In the genomic region with DNA sequence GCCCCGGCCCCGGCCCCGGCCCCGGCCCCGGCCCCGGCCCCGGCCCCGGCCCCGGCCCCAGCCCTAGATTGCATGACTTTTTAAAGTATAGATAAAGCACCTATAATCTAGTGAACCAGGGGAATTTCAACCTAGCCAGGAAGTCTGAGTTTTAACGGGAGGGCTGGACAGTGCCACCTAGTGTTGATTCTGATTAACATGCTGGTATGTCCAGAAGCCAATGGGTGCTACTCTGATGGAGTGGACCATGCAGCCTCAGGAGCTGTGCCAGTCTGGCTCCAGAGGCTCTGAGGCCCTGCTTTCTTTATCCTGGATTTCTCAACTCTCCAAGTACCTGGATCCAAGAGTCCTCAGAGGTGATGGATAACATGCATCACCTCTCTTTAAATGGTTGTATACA, we compare ENCODE assay signal across 10 mouse cellular contexts. TPM values are rescaled to one million over a fixed set of nuclear protein-coding genes. Genes with fewer than 3 reads are reported as not detected.
DNase-seq lines count a peak whose midpoint lies in the region; ATAC-seq and TF ChIP-seq lines count a peak whose summit lies in the region.
"Had no signal": no experiment of that assay in that cellular context is flagged by ENCODE, and none has a peak within 500 bp of the region (broad histone marks: within the 10 kb centered on the region; RNA-seq: fewer than 3 reads in every experiment).

No protein-coding gene starts in this region.

- 0 out of 2 replicates have a peak, but pooled peaks have one; percentile 8 for TF ChIP-seq CTCF in testis, adult 2 months (IDR thresholded peaks at IDR 0.05; ENCODE audit: control insufficient read depth, insufficient read depth, insufficient replicate concordance, low read depth, low read length)

- no peak overlapping the region for H3K4me3 ChIP-seq in testis, adult 2 months (ENCODE audit: control insufficient read depth, low read depth, low read length)
- H3K4me3 ChIP-seq: neural tube, embryonic 13.5 days had no signal

- no peaks in the 10 kb centered on the region for H3K36me3 ChIP-seq in testis, adult 2 months (ENCODE audit: control insufficient read depth, insufficient read depth, low read length)
- H3K36me3 ChIP-seq: neural tube, embryonic 13.5 days had no signal

- no peaks in the 10 kb centered on the region for H3K4me1 ChIP-seq in testis, adult 2 months (ENCODE audit: control insufficient read depth, insufficient read depth, low read length)
- H3K4me1 ChIP-seq: neural tube, embryonic 13.5 days had no signal

- intact Hi-C loops in heart, postnatal 36 days (cut with DNase I), result no loop called here
- intact Hi-C loops in heart, postnatal 25 days (cut with DNase I), result loop anchor here (5.0 kb wide), 1 partner anchor 33 kb away; no protein-coding TSS in a partner anchor

- H3K27ac ChIP-seq in testis, adult 2 months (ENCODE audit: control insufficient read depth, insufficient read depth, low read depth, low read length), result no peak overlapping the region
- H3K27ac ChIP-seq: neural tube, embryonic 13.5 days had no signal

- H3K27me3 ChIP-seq in testis, adult 2 months (ENCODE audit: control insufficient read depth, insufficient read depth, low read length), result no peaks in the 10 kb centered on the region
- H3K27me3 ChIP-seq: neural tube, embryonic 13.5 days had no signal

- DNase-seq in heart, postnatal 36 days, result peak; percentile 13 to 16
- DNase-seq in heart, postnatal 25 days (ENCODE audit: low spot score), result no peak
- DNase-seq in testis, postnatal 14 days (ENCODE audit: low spot score), result no peak
- peak; percentile 25 for DNase-seq in embryo, embryonic 9.5 days (ENCODE audit: extremely low spot score)
- DNase-seq in urinary bladder, postnatal 10 days (ENCODE audit: low spot score), result no peak
- no peak for DNase-seq in right cerebral cortex, postnatal 36 days (ENCODE audit: low spot score in 2 of 2)

- TF ChIP-seq POLR2A in testis, adult 2 months (IDR thresholded peaks at IDR 0.05; ENCODE audit: control insufficient read depth, low read depth, low read length), result no peak

- peak; percentile 68 for ATAC-seq in megakaryocyte progenitor cell, adult 5-6 weeks (replicated peaks; ENCODE audit: poor library complexity)

RNA-seq across cellular contexts. Expression of a gene that starts 35.8 kb away (rescaled TPM):
- total RNA-seq in heart, postnatal 36 days (2021), result not detected
- not detected for total RNA-seq in heart, postnatal 25 days (2021)
- polyA plus RNA-seq in testis, adult 2 months (2012; rRNA removed), result 8.0 and 10.7 TPM in 2 replicates
- total RNA-seq in megakaryocyte progenitor cell, adult 5-6 weeks (2015), result not detected in 2 replicates
- not detected in 2 replicates for total RNA-seq in megakaryocyte progenitor cell, adult 5-6 weeks (2017)
- polyA plus RNA-seq: large intestine, adult 2 months; neural tube, embryonic 13.5 days had no signal

Comparison
In these comparisons a context has a peak if more than half of its experiments do, and no peak if none do; other contexts are left out.
1. DNase-seq: peak in heart, postnatal 36 days (2 of 2) and embryo, embryonic 9.5 days (single experiment); none in heart, postnatal 25 days (single experiment), testis, postnatal 14 days (single experiment), urinary bladder, postnatal 10 days (single experiment) and right cerebral cortex, postnatal 36 days (0 of 2).